Mouse (Mus musculus) olfactory bulb, adult 2 months (tissue): Measurements from ENCODE around the gene Ccdc167.

Experiments used
- CTCF ChIP-seq: fragments of 200-500 bp; IDR thresholded peaks from 2 replicates; pipeline ENCODE4 v1.5.1; 2012; ENCODE audit warnings: low read depth, mild to moderate bottlenecking, low read length, moderate library complexity; ENCODE audit not compliant: insufficient read depth
- POLR2A ChIP-seq: fragments of 200-500 bp; IDR thresholded peaks from 2 replicates; pipeline ENCODE4 v1.6.1; 2012; ENCODE audit warnings: mild to moderate bottlenecking, low read depth, low read length, moderate library complexity; ENCODE audit not compliant: insufficient read depth

GRCm38 (mm10) chr17:29708783-29709182 is 8.1 kb downstream of the Ccdc167 start:
- TF ChIP-seq CTCF: no peak
- TF ChIP-seq POLR2A: no peak
